Mouse (Mus musculus): ENCODE measurements around the gene Ccp110.

DNA sequence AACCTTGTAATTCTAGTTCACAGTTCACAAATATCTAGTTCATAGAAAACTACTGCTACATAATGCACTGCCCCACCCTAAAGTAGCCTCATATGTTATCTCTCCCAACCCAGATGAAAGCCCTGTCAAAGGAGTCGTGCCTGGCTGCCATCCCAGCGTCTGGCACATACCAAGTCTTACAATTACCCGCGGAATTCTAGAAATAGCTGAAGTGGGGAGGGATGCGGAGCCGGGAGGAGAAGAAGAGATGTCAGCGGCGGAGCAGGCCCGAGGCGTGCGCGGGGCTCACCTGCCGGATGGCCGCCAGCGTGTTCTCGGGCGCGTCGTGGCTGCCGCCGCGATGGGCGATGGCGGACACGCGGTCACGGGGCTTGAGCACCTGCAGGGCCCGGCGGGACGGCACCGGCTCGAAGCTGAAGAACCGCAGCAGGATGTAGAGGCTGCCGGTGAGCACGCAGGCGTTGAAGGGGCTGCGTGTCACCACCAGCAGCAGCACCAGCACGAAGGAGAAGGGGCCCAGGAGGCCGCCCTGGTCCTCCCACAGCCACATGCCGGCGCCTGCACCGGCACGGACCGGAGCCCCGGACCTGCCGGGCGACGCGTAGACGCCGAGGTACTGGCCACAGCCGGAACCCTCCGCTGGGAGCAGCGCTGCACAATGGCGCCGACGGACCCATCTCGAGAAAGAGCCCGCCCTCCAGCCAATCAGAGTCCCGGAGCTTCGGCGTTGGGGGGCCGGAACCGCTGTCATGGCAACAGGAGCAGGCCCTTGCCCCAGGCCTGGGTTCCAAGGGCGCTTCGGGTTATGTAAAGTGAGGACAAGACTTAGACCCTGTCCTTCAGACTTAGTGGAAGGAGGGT, 7.0 kb upstream of the Ccp110 start, which contains the start of gene Gde1:
- TF ChIP-seq POLR2A (IDR thresholded peaks at IDR 0.05; ENCODE audit: borderline replicate concordance, extremely low read depth, insufficient read depth, insufficient read length, poor library complexity, severe bottlenecking) = peak; percentile 84
- no peak for TF ChIP-seq CTCF (IDR thresholded peaks at IDR 0.05; ENCODE audit: borderline replicate concordance, extremely low read depth, insufficient read depth, insufficient read length)
